Mouse (Mus musculus) erythroblast, embryonic 14.5 days (primary cell): ENCODE data around the gene Polr2i. TPM values are rescaled to one million over a fixed set of nuclear protein-coding genes. Genes with fewer than 3 reads are reported as not detected.

ENCODE experiments used
- H3K27me3 ChIP-seq: 2 replicates; pipeline ENCODE4 v1.6.1; 2012; ENCODE audit warnings: inconsistent platforms; ENCODE audit not compliant: control insufficient read depth
- H3K36me3 ChIP-seq: 2 replicates; pipeline ENCODE4 v1.6.1; 2012; ENCODE audit warnings: mild to moderate bottlenecking, inconsistent platforms; ENCODE audit not compliant: control insufficient read depth
- H3K4me1 ChIP-seq: 2 replicates; pipeline ENCODE4 v1.6.1; 2012; ENCODE audit warnings: inconsistent platforms; ENCODE audit not compliant: control insufficient read depth
- H3K4me3 ChIP-seq: replicated peaks from 2 replicates; pipeline ENCODE3; 2012; ENCODE audit warnings: moderate library complexity, mild to moderate bottlenecking, inconsistent platforms
- H3K9me3 ChIP-seq: 2 replicates; pipeline ENCODE4 v1.6.1; 2012; ENCODE audit warnings: low read length, inconsistent platforms, mixed read lengths; ENCODE audit not compliant: control insufficient read depth
- GATA1 ChIP-seq: IDR thresholded peaks from 2 replicates; pipeline ENCODE4 v1.6.1; 2012; ENCODE audit warnings: low read length, inconsistent platforms, mixed read lengths
- TAL1 ChIP-seq: IDR thresholded peaks from 3 replicates; pipeline ENCODE4 v1.6.1; 2012; ENCODE audit warnings: low read length, inconsistent platforms, mixed read lengths
- polyA plus RNA-seq: library from polyadenylated mRNA; stranded (reverse); fragments of >175 nt; gene quantifications from 2 replicates; pipeline ENCODE4 v1.2.3, GENCODE M21; 2012

Gene Polr2i
- polyA plus RNA-seq, 1 experiment = 9.4 TPM

GRCm38 (mm10) chr7:30219293-30220007 lies 12.3 kb upstream of the Polr2i start:
- Histone ChIP-seq H3K4me3 (peak overlapping the region; percentile 58), H3K27me3 (no peaks in the 10 kb centered on the region), H3K36me3 (peaks cover 9% of the 10 kb centered on the region), H3K4me1 (peaks cover 36% of the 10 kb centered on the region), H3K9me3 (peaks cover 3% of the 10 kb centered on the region; the same call in 1 of the 2 replicates)
- TF ChIP-seq GATA1 (no peak), TAL1 (no peak)

- no peaks in the 10 kb centered on the region for H3K27me3 ChIP-seq
- peaks cover 10% of the 10 kb centered on the region for H3K36me3 ChIP-seq
- peaks cover 36% of the 10 kb centered on the region for H3K4me1 ChIP-seq
- H3K4me3 ChIP-seq = peak overlapping the region; percentile 58
- H3K9me3 ChIP-seq = peaks cover 3% of the 10 kb centered on the region; the same call in 1 of the 2 replicates
- TF ChIP-seq GATA1 (no peak), TAL1 (no peak)
Observed at GRCm38 (mm10) chr7:30220008-30220356, 11.8 kb upstream of the Polr2i start.

- Histone ChIP-seq H3K36me3 (peaks cover 18% of the 10 kb centered on the region), H3K4me3 (no peak overlapping the region), H3K27me3 (no peaks in the 10 kb centered on the region), H3K4me1 (peaks cover 36% of the 10 kb centered on the region), H3K9me3 (peaks cover 3% of the 10 kb centered on the region; the same call in 1 of the 2 replicates)
- TF ChIP-seq TAL1 (no peak), GATA1 (no peak)
Observed at GRCm38 (mm10) chr7:30221433-30221832, 10.3 kb upstream of the Polr2i start.

GRCm38 (mm10) chr7:30222205-30222604 lies 9.5 kb upstream of the Polr2i start:
- no peak overlapping the region for H3K4me3 ChIP-seq
- H3K9me3 ChIP-seq = peaks cover 3% of the 10 kb centered on the region; the same call in 1 of the 2 replicates
- no peak for TF ChIP-seq TAL1
- no peak for TF ChIP-seq GATA1
- H3K36me3 ChIP-seq = peaks cover 24% of the 10 kb centered on the region
- peaks cover 30% of the 10 kb centered on the region for H3K4me1 ChIP-seq
- H3K27me3 ChIP-seq = no peaks in the 10 kb centered on the region

DNA sequence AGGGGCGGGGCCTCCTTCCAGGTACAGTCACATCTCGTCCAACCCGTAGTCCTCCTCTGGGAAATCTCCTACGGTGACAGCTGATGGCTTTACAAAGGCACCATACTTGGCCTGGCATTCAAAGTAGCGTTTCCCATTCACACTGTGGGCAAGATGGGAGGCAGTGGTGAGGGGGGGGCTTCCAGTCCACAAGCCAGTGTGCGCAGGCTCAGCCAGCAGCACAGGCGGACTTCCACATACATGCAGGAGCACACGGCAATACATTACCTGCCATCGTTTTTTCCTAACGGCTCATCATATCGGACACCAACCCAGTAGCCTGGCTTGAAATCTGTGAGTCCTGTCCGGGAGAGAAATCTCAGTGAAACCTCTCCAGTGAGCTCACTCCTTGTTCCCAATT lies 7.5 kb upstream of the Polr2i start:
- H3K27me3 ChIP-seq = no peaks in the 10 kb centered on the region
- peaks cover 3% of the 10 kb centered on the region; the same call in 1 of the 2 replicates for H3K9me3 ChIP-seq
- H3K4me3 ChIP-seq = no peak overlapping the region
- no peak for TF ChIP-seq TAL1
- TF ChIP-seq GATA1 = no peak
- H3K36me3 ChIP-seq = peaks cover 32% of the 10 kb centered on the region
- H3K4me1 ChIP-seq = peaks cover 25% of the 10 kb centered on the region

- Histone ChIP-seq H3K4me3 (peak overlapping the region; percentile 79), H3K9me3 (no peaks in the 10 kb centered on the region), H3K36me3 (peaks cover 36% of the 10 kb centered on the region), H3K4me1 (peaks cover 28% of the 10 kb centered on the region), H3K27me3 (no peaks in the 10 kb centered on the region)
- TF ChIP-seq GATA1 (no peak), TAL1 (no peak)
Observed at GRCm38 (mm10) chr7:30231328-30231668, 450 bp upstream of the Polr2i start.

DNA sequence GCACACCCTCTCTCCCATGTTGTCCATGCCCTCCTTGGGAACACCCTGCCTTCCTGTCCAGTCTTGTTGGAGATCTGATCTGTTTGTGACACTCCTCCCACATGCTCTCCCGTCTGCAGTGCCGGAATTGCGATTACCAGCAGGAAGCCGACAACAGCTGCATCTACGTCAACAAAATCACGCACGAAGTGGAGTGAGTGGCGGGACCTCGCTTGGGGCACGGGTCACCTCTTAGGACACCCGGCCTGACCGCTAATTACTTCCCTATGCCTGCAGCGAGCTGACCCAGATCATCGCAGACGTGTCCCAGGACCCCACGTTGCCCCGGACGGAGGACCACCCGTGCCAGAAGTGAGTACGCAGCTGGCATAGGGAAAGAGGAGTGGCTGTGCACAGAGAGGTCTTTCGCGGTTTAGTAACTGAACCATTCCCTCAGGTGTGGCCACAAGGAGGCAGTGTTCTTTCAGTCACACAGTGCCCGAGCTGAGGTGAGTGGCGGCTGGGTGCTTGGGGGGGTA lies 942 bp downstream of the Polr2i start:
- Histone ChIP-seq H3K36me3 (peaks cover 24% of the 10 kb centered on the region), H3K4me1 (peaks cover 28% of the 10 kb centered on the region), H3K27me3 (no peaks in the 10 kb centered on the region), H3K4me3 (peak overlapping the region; percentile 79), H3K9me3 (no peaks in the 10 kb centered on the region)
- TF ChIP-seq TAL1 = no peak
- no peak for TF ChIP-seq GATA1

DNA sequence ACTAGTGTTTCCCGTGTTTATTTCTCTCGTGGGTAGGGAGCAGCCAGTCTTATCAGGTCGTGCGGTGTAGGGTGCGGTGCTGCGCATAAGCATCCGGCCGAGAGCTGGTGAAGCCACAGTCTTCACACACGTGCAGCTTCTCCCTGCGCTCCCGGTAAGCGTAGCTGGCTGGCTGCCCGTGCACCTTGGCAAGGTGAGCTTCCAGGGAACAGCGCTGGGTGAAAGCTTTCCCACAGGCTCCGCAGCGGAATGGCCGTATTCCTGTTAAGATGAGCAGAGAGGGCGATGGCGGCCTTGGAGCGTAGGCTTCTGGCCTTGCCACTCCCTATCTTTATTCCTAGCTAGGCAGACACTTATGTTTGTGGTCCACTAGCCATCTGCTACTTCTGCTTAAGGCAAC lies 1.6 kb downstream of the Polr2i start:
- TF ChIP-seq TAL1 (no peak), GATA1 (no peak)
- peak overlapping the region; percentile 79 for H3K4me3 ChIP-seq
- peaks cover 28% of the 10 kb centered on the region for H3K4me1 ChIP-seq

DNA sequence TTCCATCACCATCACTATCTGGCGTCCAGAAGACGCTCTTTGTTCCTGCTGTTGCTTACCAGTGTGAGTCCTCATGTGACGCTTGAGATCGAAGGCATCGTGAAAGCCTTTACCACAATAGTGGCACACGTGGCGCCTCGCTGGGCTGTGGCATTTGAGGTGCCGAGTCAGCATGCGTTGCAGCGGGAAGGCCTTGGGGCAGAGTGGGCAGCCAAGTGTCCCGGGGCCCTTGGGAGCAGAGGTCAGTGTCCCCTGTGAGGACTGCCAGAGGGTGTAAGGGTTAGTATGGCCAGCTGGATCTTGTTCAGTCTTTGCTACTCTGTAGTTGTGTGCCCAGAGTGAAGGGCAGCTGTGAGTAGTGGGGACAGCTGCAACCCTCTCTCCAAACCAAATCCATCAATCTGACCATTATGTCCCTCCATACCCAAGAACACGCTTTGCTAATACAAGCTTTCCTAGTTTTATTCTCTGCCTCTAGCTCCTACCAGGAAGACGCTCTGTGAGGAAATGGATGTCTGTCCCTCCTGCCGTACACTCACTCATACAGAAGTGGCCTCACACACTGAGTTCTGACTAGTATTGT lies 2.6 kb downstream of the Polr2i start:
- H3K36me3 ChIP-seq = peaks cover 22% of the 10 kb centered on the region
- H3K4me3 ChIP-seq = no peak overlapping the region
- no peaks in the 10 kb centered on the region for H3K9me3 ChIP-seq
- peaks cover 28% of the 10 kb centered on the region for H3K4me1 ChIP-seq
- no peak for TF ChIP-seq TAL1
- TF ChIP-seq GATA1 = no peak
- no peaks in the 10 kb centered on the region for H3K27me3 ChIP-seq

More for the DNA sequence above, 1.6 kb downstream of the Polr2i start:
- Histone ChIP-seq H3K36me3 (peaks cover 20% of the 10 kb centered on the region), H3K9me3 (no peaks in the 10 kb centered on the region), H3K27me3 (no peaks in the 10 kb centered on the region)
